Mouse (Mus musculus): ENCODE measurements at regions not wholly inside any gene's neighbourhood (a gene's known extent, or its start where the extent isn't known, plus 50 kb on each side); places are given as distances from the start of the nearest gene placed in this dataset.
A peak's percentile ranks its signal among the peaks of the same experiment; 100 is the strongest.

DNA sequence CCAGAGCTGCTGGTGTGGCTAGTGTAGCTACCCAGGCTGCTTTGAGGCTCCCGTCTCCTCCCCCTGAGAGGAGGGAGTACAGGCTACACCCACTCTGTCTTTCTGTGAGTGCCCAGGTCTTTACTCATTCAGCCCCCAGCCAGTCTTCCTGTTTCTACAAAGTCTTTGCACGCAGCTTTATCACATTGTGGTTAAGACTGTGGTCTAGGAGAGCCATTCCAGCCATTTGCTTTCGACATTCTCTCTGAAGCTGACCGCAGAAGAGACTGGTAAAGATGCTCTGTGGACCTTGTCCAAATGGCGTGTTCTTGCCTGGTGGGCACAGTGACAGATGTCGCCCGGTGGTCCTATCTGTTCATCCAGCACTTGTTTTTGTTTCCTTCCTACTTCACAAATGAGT, 62.0 kb downstream of the Tpra1 start:
- no peak for DNase-seq

DNA sequence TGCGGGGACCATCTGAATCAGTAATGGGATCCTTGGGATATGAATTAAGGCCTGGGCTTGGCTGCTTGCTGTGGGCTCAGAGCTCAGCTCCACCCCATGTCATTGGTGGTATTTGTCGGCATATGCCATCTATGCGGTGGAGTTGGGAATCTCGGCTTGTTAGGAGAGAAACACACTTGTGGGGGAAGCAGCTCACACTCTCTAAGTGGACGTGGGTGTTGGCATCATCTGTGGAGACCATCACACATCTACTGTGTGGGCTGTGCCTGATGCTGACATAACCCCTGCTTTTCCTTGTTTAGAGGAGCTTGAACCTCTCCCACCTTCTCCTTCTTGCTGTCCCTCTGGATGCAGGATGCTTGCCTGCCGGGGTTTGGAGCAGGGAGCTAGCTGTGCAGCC, 62.9 kb downstream of the Tpra1 start:
- peak; percentile 82 for DNase-seq

DNA sequence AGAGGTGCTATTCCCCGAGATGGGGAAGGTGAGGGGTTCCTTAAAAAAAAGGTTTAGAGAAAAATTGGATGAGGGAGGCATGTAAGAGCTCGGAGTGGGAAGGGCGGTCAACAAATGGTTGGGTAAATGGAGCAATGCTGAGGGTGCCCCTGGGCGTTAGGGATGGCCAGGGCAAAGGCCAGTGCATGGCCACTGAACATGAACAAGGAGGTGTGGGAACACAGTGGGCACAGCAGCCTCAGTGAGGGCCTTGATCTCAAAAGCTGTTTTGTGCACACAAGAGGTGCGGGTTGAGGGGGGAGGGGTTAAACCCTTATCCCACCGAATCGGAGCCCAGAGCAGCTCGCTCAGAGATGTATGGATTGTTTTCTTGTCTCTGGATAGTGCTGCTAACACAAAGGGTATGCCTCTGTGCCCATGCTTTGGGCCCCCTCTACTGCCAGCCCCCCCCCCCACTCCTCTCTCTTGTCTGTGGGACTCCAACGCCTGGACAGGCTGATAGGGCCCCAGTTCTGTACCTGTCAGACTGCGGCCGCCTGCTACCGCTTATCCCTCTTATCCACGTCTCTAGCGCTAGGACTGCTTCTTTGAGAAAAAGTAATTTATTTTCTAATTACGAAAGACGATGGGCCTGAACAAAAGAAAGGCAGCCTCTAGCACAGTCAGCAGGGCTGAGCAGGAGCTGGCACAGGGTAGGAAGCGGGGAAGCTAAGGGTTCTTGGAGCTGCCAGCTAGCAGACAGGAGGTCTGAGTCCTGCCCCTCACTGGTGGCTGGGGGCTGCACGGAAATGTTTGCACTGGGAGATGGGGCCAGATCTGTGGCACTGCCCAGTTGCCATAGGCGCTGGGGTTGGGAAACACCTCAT, 63.5 kb downstream of the Tpra1 start:
- DNase-seq = no peak

DNA sequence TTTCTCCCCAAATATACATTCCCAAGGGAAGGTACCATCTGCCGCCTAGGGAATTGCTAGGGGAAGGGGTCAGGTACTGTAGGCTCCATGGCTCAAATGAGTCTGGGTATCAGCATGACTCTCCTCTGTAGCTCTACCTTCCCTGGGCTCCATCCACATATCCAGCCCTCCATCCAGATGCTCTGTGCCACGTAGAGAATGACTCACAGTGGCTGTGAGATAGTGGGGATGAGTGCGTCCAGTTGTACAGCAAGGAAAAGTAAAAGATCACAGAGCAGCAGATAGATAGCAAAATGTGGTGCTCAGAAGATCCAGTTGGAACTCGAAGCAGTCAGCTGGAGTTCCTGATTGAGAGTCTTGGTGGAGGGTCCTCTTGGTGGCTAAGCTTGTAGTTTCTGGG, 64.5 kb downstream of the Tpra1 start:
- no peak for DNase-seq

DNA sequence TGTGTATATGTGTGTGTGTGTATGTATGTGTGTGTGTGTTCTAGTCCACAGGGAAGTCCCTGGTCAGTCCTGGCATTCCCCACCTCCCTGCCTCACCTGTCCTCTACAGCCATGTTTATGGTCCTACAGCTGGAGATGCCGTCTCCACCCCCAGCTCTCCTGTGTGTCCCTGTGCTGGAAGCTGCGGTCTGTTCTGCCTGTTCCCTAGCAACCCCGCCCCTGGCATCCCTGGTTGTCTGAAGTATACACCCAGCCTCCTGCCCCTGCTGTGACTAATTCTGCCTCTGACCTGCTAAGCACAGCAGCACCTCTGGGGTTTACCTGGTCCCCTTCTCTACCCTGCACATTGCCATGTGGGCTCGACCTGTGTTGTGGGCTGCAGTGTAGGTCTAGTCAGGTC, 66.8 kb downstream of the Tpra1 start:
- peak; percentile 47 for DNase-seq

DNA sequence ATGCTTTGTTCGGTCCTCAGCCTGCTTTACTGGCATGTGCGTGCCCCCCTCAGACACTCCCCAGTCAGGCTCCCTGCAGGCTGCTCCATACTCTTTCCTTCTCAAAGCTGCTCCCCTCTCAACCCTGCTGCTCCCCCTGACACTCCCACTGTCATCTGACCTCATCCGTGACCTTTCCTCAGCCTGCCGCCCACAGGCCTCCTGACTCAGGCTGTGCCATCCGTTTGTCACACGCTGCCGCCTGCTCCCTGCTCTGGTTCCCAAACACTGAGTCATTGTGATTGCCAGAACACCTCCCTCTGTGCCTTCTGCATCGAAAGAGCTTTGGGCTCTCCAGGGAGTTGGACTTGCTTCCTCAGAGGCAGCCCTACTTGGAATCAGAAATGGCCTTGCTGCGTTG, 69.7 kb downstream of the Tpra1 start:
- peak; percentile 87 for DNase-seq

DNA sequence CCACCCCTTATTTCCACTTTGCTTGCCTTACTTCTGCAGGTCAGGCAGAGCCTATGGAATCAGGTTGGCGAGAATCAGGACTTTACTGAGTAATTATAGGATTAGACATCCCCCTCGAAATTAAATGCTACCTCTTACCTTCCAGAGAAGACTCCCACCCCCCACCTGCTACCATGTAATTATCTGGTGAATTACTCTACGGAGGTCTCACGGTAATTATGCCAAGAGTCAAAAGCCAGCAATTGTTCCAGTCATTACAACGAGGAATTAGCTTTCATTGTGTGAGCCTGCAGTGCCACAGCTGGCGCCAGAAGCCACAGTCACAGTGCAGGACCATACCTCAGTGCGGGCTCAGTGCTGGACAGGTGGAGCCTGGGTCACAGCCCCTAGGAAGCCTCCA, 72.4 kb downstream of the Tpra1 start:
- DNase-seq = no peak

DNA sequence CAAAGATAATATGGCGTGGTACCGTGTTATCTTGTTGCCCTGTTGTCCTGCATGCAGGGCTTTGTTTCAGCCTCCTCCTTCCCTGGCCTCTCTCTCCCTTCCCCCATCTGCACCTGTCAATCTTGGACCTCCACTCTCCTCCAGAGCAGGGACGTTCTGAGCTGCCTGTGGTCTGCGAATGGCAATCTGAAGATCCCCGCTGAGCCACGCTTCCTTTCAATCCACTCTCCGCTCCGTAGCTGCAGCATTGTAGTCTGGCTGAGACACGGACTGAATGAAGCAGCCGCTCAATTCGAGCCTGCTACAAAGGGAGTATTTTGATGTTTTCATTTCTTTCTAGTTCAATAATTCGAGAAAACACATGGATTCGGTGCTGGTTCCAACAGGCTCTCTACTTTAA, 74.5 kb downstream of the Tpra1 start:
- DNase-seq = no peak

DNA sequence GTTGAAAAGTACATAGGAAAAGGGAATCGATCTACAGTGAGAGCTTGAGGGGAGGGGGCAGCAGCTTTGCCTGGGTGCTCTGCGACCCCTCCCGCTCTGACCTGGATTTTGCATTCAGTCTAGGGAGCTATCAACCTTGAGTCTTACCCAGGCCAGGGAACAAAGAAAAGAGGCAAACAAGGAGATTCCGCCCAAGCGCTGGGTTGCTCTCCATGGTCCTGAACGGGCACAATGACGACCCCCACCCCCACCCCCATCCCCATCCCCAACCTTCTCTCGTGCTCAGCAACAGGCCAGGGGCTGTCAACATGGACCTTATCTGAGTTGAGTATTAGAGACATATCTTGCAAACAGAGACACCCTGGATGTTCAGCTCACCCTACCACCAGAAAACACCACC, 74.9 kb downstream of the Tpra1 start:
- no peak for DNase-seq

DNA sequence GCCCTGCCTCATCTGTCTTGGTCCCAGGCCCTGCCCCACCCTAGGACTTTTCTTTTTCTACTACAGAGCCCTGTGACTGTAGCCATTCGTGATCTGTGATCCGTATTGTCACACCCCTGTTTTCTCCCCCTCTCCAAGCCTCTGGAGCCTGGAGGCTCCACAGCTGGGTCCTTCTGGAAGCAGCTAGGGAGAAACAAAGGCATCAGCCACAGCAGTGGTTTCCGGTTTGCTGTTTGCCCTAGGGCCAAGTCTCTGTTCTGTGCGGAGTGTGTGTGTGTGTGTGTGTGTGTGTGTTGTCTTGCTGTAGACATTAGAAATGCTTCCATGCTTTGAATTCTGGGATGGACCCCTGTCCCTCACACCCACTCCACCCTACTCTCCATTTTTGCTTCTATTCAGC, 76.9 kb downstream of the Tpra1 start:
- no peak for DNase-seq

DNA sequence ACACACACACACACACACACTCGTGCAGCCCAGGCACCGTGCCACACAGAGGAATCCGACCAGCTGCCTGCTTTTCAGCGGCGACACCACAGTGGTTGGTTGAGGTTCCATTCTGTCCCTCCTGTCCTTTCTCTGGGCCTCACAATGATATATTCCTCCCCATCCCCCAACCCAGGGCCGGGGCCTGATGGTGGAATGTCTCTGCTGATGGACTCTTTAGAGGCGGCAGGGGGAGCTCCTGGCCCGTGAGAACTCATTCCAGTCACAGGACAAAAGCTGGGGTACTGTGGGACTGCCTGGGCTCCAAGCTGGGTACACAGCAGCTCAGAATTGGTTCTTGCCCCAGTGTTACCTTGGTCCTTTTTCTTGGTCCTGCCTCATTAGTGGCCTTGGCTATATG, 78.1 kb downstream of the Tpra1 start:
- DNase-seq = peak; percentile 53

DNA sequence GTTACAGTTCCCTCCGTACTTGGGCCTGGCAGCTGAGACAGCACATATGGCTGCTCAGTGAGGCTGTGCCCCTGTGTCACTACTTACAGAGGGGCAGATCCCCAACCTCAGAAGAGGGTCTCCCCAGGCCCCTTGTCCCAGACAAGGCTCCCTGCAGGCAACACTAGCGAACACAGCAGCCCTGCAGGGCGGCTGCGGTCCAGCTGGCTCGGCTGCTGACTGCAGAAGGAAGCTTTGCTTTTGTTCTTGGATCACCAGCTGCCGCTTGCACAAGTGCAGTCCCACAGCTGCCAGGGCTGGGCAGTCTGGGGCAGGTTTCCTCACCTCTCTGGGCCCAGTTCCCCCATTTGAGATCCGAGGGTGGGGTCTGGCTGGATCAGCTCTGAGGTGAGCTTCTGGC, 79.5 kb downstream of the Tpra1 start:
- DNase-seq = no peak

DNA sequence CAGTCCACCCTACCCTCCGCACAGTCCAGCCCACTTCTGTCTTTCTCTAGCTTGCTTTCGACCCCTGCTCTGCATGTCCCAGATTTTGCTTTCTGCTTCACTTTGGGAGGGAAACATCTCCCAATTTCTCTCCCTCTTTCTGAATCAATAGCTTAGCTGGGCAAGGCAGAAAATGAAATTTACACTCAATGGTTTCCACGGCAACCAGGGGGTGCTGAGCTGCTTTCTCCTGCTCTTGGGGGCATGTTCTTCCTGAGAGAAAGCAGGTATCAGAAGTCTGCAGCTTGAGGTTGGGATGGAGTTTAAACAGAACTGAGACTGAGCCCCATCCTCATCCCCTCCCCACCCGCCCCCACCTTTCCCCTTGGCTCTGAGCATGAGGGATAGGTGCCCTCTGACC, 82.1 kb downstream of the Tpra1 start:
- DNase-seq = no peak

DNA sequence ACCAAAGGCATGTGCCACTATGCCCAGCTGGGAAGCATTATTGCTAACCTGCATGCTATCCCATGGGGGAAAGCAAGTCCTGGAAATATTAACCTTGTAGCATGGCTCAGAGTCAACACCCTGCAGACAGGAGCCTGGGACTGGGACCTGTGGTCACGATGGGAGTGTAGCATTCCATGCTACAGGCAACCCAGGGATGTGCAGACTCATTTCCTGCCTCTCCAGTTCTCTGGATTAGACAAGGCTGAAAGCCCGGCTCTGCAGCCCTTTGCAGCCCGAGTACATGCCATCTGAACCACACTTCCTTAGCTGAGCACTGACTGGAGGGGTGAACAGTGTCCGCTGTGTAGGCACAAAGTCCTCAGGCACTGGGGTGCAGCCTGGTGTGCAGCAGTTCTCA, 82.8 kb downstream of the Tpra1 start:
- DNase-seq = no peak

DNA sequence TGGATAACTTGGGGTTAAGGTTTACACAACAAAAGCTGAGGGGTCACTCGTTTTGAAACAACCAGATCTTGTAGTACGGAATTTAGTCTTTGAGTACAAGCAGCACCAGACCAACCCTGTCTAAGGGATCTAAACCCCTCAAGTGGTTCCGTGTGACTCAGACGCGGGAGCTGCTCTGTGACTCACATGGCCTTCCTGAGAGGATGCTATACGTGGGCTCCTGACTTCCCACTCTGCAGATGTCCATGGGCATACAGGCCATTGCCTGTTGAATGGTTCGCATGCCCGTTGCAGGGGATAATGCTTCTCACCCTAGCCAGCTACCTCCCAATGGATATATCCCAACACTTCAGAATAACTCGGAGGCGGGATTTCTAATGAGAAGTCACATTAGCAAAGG, 86.5 kb downstream of the Tpra1 start:
- DNase-seq = peak; percentile 61

DNA sequence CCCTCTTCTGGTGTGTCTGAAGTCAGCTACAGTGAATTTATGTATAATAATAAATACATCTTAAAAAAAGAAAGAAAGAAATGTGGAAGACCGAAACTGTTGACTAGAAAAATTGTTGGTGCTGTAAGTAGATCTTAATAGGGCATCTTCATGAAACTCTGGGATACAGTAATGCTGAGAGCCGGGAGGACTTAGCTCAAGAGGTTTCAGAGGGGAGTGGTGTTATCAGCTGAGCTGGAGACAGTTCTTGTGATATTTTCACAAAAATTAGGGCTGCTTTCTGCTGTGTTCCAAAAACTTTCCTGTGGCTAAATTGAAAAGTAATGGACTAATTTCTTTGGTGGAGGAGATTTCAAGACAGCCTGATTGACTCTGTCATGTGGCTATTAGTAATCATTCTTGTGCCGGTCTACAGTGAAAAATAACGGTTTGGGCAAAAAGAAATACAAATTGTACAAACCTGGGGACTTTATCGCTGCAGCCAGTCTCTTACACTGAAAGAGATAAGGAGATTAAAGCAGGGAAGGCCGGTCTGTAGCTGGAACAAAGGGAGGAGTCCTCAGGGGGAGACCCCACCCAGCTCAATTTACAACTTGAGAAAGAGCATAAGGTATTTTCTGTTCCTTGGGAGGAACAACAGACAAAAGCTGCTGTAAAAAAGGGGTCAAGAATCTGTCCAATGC, 87.7 kb downstream of the Tpra1 start:
- no peak for DNase-seq

DNA sequence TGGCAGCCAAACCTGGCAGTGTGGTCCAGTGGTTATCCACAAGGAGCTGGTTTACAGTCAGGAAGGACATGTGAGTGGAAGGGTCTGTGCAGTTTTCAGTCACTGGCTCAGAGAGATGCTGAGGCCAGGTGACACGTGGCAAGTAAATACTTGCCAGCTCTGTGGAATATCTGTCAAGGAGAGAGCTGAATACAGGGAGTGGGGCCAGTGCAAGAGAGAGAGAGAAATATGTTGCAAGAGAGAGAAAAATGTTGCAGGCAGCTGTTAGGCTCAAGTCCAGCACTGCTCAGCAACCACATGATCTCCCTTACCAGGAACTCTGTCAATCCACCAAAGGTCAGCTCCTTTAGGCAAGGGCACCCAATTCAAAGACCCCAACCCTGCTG, 88.2 kb downstream of the Tpra1 start:
- DNase-seq = no peak

DNA sequence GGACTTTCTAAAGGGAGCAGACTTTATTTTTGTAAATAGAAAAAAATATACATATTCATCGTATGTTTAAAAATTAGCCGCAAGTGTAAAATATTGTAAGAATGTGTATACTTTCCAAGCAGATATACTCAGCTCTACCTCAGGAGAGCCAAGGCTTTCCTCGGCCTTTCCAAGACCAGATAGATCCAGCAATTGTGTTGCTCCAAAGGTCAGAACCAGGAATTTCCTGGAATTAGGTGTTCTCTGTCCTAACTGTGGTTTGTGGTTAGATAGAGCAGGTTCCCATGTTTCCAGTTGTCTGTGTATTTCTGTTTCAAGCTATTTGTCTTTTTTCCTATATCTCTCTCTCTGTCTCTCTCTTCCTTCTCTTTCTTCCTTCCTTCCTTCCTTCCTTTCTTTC, 93.0 kb downstream of the Tpra1 start:
- no peak for DNase-seq

DNA sequence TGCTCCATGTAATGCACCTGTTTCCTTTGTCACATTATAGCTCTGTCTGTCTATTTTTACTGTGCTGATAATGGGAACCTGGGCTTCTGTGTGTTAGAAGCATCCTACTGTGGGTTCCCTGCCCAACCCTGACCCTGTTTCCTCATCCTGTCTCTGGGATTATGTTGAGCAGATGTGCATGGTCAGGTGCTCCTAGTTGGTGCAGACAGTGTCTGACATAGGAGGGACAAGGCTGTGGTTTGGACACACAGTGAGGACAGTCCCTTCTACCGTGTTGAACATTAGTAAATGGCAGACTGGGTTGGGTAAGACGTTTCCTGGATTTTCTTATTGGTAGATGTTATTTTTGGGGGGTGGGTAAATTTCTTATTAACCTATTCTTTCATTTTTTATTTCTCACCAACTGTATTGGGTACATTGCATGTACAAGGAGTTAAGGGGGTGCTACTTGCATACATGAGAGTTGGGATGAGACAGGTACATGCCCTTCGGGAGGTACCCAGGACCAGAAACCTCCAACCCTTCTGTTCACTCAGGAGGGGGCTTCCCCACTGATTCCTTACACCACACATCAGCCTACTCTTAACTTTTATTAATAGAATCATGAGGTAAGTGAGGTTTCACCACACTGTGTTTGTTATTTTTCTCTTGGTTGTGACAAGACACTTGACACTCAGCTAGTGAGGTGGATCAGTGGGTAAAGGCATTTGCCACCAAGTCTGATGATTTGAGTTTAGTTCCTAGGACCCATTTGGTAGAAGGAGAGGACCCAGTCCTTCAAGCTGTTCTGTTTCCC, 97.1 kb downstream of the Tpra1 start:
- no peak for DNase-seq

DNA sequence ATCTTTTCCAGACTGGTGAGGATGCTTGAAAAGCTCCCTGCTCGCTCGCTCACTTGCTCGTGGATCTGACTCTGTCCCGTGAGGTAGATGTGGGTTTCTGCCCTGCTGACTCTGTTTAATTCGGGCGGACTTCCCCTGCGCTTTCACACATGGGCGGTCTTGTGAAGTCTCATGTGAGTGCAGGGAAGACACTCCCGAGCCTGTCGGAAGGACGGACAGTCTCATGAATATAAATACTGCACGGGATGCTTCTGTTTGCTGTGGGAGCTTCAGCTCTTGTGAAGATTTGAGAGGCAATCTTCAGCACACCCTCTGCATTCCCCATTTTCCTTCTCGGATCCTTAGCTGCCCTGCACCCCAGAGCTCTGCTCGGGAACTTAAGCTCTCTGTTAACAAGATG, 98.3 kb downstream of the Tpra1 start:
- DNase-seq = no peak

DNA sequence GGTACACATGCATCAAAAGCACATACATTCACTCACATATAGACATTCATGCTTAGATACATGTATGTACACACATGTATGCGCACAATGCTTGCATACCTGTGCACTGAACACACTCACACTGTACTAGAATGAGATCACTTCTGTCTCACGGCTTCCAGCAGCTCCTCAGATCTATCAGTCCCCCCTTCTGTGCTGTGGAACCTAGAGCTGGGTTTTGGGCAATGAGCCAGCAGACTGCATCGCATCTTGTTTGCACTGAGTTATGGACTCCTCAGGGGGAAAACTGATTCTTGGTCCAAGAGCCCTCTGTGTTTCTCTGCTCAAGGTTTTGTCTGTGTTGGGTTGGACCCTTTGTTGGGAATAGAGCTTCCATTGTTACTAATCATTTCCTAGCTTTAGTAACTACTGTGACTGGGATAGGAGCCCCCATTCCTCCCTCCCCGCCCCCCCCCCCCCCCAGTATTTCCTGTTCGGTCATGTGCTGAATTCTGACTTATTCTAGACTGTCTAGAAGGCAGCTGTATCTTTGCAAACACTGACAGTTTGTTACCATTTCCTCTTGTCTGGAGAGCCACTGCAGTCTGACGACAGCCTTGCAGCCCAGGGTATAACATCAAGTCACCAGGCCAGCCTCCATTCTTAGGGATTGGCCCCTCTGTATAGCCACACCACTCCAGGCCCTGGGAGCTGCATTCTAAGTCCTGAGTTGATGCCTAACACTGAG, 101.3 kb downstream of the Tpra1 start:
- DNase-seq = no peak

DNA sequence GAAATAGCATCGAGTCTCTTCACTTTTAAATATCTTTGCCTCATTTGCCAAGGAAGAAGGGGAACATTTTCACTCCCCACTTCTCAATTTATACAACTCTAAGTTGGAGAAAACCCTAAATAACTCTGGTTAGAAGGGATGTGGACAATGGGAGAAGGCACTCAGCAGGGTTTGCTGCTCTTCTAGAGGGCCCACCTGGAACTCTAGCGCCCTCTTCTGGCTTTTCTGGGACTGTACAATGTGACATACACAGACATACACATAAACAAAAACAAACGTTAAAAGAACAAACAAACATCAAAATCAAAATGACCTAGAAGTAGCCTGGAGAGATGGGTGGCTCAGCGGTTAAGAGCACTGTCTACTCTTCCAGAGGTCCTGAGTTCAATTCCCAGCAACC, 103.0 kb downstream of the Tpra1 start:
- no peak for DNase-seq

DNA sequence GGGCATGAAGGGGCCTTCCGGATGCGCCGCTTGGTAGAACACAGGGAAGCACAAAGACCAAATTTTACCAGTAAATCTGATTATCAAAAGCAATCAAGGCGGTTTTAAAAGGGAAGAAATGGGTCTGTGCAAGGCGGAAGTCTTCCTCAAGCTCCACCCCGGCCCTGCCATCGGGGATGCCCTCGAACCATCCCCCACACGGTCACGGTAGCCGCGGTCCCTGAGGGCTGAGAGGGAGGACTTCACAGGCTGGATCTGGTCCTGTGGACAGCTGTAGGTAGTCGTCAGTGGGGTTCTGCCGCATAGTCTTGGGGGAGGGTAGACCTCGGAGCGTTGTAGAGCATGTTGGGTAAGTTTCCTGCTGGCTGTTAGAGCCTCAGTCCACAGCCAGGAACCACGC, 104.9 kb downstream of the Tpra1 start:
- no peak for DNase-seq

Measured in right cerebral cortex, adult 18-20 months (tissue).